Mouse (Mus musculus) kidney, embryonic 14.5 days (tissue): ENCODE results near the gene Fstl4. TPM values are rescaled to one million over a fixed set of nuclear protein-coding genes. Genes with fewer than 3 reads are reported as not detected.
A peak's percentile ranks its signal among the peaks of the same experiment; 100 is the strongest.

ENCODE experiments used
- ATAC-seq: fragments of 200-750 bp; cut with Nextera tagmentation; 2 replicates; pipeline ENCODE4 v1.8.0; 2017; ENCODE audit warnings: moderate number of reproducible peaks, mild to moderate bottlenecking, moderate TSS enrichment, moderate library complexity; ENCODE audit not compliant: low FRiP score, low TSS enrichment
- H3K27ac ChIP-seq: fragments of 300-500 bp; sonication (generic); 2 replicates; pipeline ENCODE4 v1.5.1; 2014; ENCODE audit warnings: low read depth, mild to moderate bottlenecking, low read length, moderate library complexity, mixed read lengths
- H3K27me3 ChIP-seq: fragments of 300-500 bp; sonication (generic); 2 replicates; pipeline ENCODE4 v1.6.1; 2014; ENCODE audit warnings: mild to moderate bottlenecking, low read length; ENCODE audit not compliant: control insufficient read depth, insufficient read depth
- H3K36me3 ChIP-seq: fragments of 300-500 bp; sonication (generic); 2 replicates; pipeline ENCODE4 v1.6.1; 2014; ENCODE audit warnings: low read length, mixed read lengths; ENCODE audit not compliant: control insufficient read depth, insufficient read depth
- H3K4me1 ChIP-seq: fragments of 300-500 bp; sonication (generic); 2 replicates; pipeline ENCODE4 v1.6.1; 2014; ENCODE audit warnings: low read length, mixed read lengths; ENCODE audit not compliant: control insufficient read depth, insufficient read depth
- H3K4me2 ChIP-seq: fragments of 300-500 bp; sonication (generic); replicated peaks from 2 replicates; pipeline ENCODE4 v1.6.1; 2014; ENCODE audit warnings: low read depth, mild to moderate bottlenecking, low read length
- H3K4me3 ChIP-seq: fragments of 300-500 bp; sonication (generic); 2 replicates; pipeline ENCODE4 v1.5.1; 2014; ENCODE audit warnings: mild to moderate bottlenecking, low read length
- H3K9ac ChIP-seq: fragments of 300-500 bp; sonication (generic); 2 replicates; pipeline ENCODE4 v1.6.1; 2014; ENCODE audit warnings: low read depth, mild to moderate bottlenecking, low read length, moderate library complexity
- H3K9me3 ChIP-seq: fragments of 300-500 bp; sonication (generic); 2 replicates; pipeline ENCODE4 v1.6.1; 2016; ENCODE audit warnings: low read length; ENCODE audit not compliant: control insufficient read depth
- WGBS: fragments of 180-500 bp; shearing (Covaris S2); extraction: QIAGEN DNeasy Blood & Tissue Kit; methylation state at CpG from one replicate; pipeline ENCODE4 v1.1.7; 2014; 5-methylcytosine and 5-hydroxymethylcytosine counted together
- polyA plus RNA-seq: library from polyadenylated mRNA; unstranded; fragments of >200 nt; fragmentation: Nextera tagmentation; extraction: Ambion mirVana; gene quantifications from 2 replicates; pipeline ENCODE4 v1.2.1, GENCODE M21; 2014

The Fstl4 gene
- polyA plus RNA-seq, 1 experiment from 2014 or later: 1.6 TPM

DNA sequence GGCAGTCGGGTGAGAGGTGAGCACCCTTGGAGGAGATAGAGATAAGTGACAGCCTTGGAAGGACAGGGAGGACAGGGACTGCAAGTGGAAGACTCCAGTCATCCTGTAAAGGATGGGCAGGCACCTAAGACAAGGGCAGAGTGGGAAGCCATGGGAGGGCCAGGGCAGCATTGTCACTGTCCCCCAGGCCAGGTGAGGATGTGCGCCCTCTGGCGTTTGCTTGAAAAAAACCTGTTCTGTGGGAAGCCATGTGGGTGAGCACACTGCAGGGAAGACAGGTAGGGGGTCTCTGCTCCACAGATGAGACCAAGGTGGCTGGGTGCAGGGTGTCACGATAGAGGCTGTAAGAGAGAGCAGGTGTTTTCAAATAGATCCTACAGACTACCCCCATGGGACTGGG is 381.9 kb downstream of the Fstl4 start:
- WGBS: 42% methylated on average over 4 of the region's 4 CpGs
- H3K9ac ChIP-seq: no peak overlapping the region
- H3K4me3 ChIP-seq: no peak overlapping the region
- ATAC-seq: peak; percentile 35; the same call in 1 of the 2 replicates
- no peaks in the 10 kb centered on the region for H3K4me1 ChIP-seq
- H3K27ac ChIP-seq: no peak overlapping the region
- H3K9me3 ChIP-seq: no peaks in the 10 kb centered on the region
- H3K36me3 ChIP-seq: no peaks in the 10 kb centered on the region
- no peak overlapping the region for H3K4me2 ChIP-seq
- H3K27me3 ChIP-seq: no peaks in the 10 kb centered on the region

DNA sequence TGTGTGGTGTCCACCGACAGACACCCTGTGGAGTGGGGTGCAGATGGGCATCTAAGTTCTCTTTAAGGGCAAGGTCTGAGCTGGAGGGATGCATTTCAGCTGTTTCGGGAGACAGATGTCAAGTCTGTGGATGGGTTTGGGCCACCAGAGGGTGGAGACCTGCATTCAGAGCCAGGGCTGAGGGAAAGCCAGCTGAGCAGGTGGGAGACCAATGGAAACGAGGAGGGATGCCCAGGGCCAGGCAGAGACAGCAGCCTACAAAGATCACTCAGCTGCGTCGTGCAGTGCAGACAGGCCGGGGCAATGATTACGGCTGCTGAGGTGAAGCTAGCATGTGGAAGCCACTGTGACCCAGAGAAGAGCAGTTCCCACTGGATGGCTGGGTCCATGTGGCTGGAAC is 392.0 kb downstream of the Fstl4 start:
- Histone ChIP-seq H3K9ac (no peak overlapping the region), H3K9me3 (no peaks in the 10 kb centered on the region), H3K4me3 (no peak overlapping the region), H3K4me1 (peaks cover 7% of the 10 kb centered on the region; the same call in 1 of the 2 replicates), H3K27ac (no peak overlapping the region), H3K27me3 (no peaks in the 10 kb centered on the region), H3K36me3 (no peaks in the 10 kb centered on the region), H3K4me2 (no peak overlapping the region)
- no peak for ATAC-seq
- WGBS: 54% methylated on average over 7 of the region's 7 CpGs

DNA sequence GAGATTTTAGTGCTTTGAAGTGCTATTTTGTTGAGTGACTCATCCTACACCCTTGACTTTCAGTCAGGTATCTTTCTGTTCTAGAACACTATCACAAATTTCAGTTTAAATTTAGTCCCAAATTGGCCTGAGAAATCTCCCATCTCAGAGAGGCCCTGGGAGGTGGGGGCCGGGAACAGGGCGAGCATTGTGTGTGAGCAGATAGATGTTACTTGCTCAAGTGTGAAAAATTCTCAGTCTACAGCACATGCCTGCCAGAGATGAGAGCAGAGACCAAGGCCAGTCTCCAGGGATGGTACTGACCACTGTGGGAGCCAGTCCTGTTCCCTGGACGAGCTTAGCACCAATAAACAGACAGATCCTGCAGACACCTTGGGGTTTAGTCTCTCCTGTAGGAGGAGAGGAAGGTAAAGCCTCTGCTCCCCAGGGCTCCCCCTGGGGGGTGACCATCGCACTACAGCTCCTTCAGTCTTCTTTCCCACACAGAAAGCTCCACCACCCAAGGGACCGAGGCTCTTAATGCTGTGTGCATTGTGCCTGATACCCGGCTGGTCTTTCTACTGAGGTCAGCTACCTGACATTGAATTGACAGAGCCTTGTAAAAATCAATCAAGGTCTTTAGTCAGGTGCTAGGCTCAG is 393.3 kb downstream of the Fstl4 start:
- peaks cover 7% of the 10 kb centered on the region; the same call in 1 of the 2 replicates for H3K4me1 ChIP-seq
- 80% methylated on average over 6 of the region's 6 CpGs for WGBS
- no peaks in the 10 kb centered on the region for H3K27me3 ChIP-seq
- H3K9me3 ChIP-seq: no peaks in the 10 kb centered on the region
- H3K4me3 ChIP-seq: no peak overlapping the region
- no peak overlapping the region for H3K4me2 ChIP-seq
- ATAC-seq: no peak
- H3K36me3 ChIP-seq: no peaks in the 10 kb centered on the region
- no peak overlapping the region for H3K27ac ChIP-seq
- no peak overlapping the region for H3K9ac ChIP-seq

DNA sequence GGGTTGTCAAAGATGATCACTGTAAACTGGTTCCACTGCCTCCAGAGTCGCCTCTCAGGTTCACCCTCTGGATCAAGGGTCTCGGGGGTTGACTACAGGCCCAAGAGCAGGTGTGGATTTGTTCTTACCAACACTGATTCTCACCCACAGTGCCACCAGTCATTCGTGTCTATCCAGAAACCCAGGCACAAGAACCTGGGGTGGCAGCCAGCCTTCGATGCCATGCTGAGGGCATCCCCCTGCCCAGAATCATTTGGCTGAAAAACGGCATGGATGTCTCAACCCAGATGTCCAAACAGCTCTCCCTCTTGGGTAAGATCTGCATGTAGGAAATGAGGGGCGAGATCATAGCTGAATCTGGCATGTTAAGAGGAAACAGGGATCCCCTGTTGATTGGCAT is 398.0 kb downstream of the Fstl4 start:
- no peaks in the 10 kb centered on the region for H3K36me3 ChIP-seq
- 72% methylated on average over 6 of the region's 6 CpGs for WGBS
- no peak overlapping the region for H3K4me3 ChIP-seq
- no peaks in the 10 kb centered on the region for H3K4me1 ChIP-seq
- no peak overlapping the region for H3K9ac ChIP-seq
- H3K27ac ChIP-seq: no peak overlapping the region
- H3K27me3 ChIP-seq: no peaks in the 10 kb centered on the region
- ATAC-seq: no peak
- no peaks in the 10 kb centered on the region for H3K9me3 ChIP-seq
- H3K4me2 ChIP-seq: no peak overlapping the region

DNA sequence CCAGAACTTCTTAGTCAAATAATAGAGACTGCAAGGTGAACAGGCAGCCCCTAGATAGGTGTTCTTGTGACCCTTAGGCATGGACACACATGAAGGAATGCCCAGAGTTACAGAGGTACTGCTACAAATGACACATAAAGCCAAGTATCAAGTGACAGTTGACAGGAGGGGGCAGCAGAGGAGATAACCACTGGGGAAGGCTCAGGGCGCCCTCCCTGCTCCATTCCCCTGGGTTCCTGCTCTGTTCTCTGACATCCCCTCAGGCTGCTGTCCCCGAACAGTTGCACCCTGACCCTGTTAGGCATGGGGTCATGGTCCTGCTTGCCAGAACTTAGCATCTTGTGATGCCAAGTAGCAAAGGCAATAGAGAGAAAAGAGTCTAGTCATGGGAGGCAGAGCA is 402.0 kb downstream of the Fstl4 start:
- Histone ChIP-seq H3K4me1 (no peaks in the 10 kb centered on the region), H3K9me3 (no peaks in the 10 kb centered on the region), H3K27ac (no peak overlapping the region), H3K36me3 (no peaks in the 10 kb centered on the region), H3K27me3 (no peaks in the 10 kb centered on the region), H3K4me3 (no peak overlapping the region), H3K9ac (no peak overlapping the region), H3K4me2 (no peak overlapping the region)
- no peak for ATAC-seq
- WGBS: 54% methylated on average over 2 of the region's 2 CpGs

DNA sequence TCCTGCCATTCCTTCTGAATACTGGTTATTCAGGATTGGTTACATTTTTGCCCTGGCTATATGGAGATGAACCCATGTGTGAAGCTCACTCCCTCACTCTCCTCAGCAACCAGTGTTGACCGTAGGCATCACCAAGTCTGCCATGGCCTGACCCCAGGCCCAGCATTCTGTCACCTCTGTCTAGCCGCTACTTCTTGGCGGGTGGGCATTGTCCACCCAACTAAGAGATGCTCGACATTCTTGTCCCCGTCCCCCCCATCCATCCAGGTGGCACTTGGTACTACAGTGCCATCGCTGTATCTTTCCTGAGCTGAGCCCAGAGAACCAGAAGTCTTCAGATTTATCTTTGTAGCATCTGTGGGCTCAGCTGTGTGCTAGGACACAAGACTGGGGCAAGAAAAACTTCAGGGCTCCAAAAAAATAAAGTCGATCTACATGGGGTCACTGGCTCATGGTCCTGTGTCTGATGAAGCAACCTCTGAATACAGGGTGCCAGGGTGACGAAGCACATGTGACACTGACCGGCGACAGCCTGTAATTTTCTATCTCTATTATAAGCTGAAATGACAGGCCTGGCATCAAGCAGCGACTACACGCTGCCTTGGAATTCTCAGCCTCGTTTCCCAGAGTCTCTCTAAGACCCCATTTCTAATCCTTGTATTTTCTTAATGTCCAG is 417.9 kb downstream of the Fstl4 start:
- no peaks in the 10 kb centered on the region for H3K9me3 ChIP-seq
- H3K4me3 ChIP-seq: no peak overlapping the region
- H3K27me3 ChIP-seq: no peaks in the 10 kb centered on the region
- WGBS: 73% methylated on average over 13 of the region's 13 CpGs
- no peak overlapping the region for H3K9ac ChIP-seq
- H3K4me1 ChIP-seq: 0 out of 2 replicates have a peak, but pooled peaks cover 5% of the 10 kb centered on the region
- H3K27ac ChIP-seq: no peak overlapping the region
- no peaks in the 10 kb centered on the region for H3K36me3 ChIP-seq
- ATAC-seq: no peak
- H3K4me2 ChIP-seq: no peak overlapping the region

DNA sequence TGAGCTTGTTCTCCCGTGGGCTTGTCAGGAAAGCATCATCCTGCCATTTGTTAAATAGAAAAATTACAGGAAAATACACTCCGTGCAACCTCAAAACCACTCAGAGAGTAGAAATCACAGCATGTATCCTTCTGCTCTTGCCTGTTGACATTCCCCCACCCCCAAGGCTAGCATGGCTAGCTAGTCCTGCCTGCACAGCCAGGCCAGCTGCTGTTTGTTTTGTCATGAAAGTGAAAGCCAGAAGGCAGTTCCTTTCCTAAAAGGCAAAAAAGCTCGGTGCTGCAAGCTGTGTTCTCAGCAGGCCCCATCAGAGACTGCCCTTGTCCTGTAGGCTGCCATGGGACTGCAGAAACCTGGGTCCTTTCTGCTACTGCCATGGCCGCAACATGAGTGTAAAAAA is 418.4 kb downstream of the Fstl4 start:
- H3K36me3 ChIP-seq: no peaks in the 10 kb centered on the region
- WGBS: 42% methylated on average over 4 of the region's 4 CpGs
- H3K4me3 ChIP-seq: no peak overlapping the region
- H3K9me3 ChIP-seq: no peaks in the 10 kb centered on the region
- 0 out of 2 replicates have a peak, but pooled peaks cover 5% of the 10 kb centered on the region for H3K4me1 ChIP-seq
- no peak overlapping the region for H3K9ac ChIP-seq
- no peak for ATAC-seq
- no peak overlapping the region for H3K4me2 ChIP-seq
- no peaks in the 10 kb centered on the region for H3K27me3 ChIP-seq
- H3K27ac ChIP-seq: no peak overlapping the region

DNA sequence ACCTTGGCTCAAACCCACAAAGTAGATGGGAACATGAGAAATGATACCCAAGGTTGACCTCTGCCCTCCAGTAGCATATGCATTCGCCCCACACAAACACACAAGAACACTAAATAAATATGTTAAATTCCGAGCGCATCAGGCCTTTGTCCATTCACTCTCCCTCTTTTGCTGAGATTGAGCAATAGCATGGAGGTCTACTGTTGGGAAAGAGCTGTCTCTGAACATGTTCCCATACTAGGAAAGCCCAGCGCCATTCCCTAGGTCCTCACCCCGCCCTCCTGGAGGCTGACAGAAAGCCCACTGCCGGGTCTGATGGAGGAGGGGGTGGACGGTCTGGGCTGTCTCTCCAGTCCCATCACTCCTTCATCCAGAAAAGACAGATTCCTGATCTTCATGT is 419.6 kb downstream of the Fstl4 start:
- Histone ChIP-seq H3K4me3 (no peak overlapping the region), H3K27ac (no peak overlapping the region), H3K9me3 (no peaks in the 10 kb centered on the region), H3K4me2 (no peak overlapping the region), H3K27me3 (no peaks in the 10 kb centered on the region), H3K36me3 (no peaks in the 10 kb centered on the region), H3K9ac (no peak overlapping the region), H3K4me1 (0 out of 2 replicates have a peak, but pooled peaks cover 5% of the 10 kb centered on the region)
- 86% methylated on average over 7 of the region's 7 CpGs for WGBS
- ATAC-seq: no peak

DNA sequence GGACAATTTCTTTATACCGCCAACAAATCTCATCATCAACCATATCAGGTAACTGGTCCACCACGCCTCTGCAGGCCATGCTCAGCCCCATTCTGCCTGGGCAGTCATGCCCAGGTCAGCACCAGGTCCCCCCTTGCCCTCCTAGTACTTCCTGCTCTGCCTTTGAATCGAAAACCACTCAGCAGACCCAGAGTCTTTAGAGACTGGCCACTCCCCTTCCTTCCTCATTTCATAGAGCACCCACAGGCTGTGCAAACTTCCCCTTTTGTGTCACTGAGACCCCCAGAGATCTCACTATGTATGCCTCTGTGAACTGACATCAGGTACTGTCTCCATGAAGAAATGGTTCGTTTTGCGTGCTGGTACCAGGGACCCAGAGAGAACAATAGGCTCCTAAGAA is 420.3 kb downstream of the Fstl4 start:
- Histone ChIP-seq H3K9me3 (no peaks in the 10 kb centered on the region), H3K4me1 (0 out of 2 replicates have a peak, but pooled peaks cover 5% of the 10 kb centered on the region), H3K9ac (no peak overlapping the region), H3K4me3 (no peak overlapping the region), H3K36me3 (no peaks in the 10 kb centered on the region), H3K4me2 (no peak overlapping the region), H3K27me3 (no peaks in the 10 kb centered on the region), H3K27ac (no peak overlapping the region)
- no peak for ATAC-seq
- WGBS: 79% methylated on average over 5 of the region's 5 CpGs
